Mouse (Mus musculus) lung, postnatal 0 days (tissue): ENCODE data around the gene App.

Experiments used
- CTCF ChIP-seq: IDR thresholded peaks from 2 replicates; pipeline ENCODE4 v1.5.1; 2016; ENCODE audit warnings: antibody characterized with exemption, mild to moderate bottlenecking
- EP300 ChIP-seq: IDR thresholded peaks from 2 replicates; pipeline ENCODE4 v1.6.1; 2016; ENCODE audit warnings: antibody characterized with exemption, mild to moderate bottlenecking, control low read depth

DNA sequence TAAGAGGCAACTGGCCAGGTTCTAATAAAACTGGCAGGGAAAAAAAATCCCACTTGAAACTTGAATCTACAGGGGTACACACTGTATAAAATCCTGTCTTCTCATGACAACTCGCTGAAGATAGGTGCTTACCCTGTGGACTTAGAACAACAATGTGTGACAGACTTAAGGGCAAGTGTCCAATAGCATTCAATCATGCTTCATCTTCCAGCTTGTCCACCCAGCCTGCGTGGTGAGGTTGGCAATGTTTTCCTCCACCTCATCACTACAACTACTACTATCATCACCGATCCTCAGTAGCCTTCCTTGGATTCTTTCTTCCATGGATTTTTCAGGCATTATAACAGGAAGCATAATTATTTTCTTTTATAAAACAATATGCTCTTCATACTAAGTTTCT lies 29.7 kb downstream of the App start:
- no peak for TF ChIP-seq CTCF
- TF ChIP-seq EP300: no peak
